Mouse (Mus musculus) neural tube, embryonic 13.5 days (tissue): ENCODE measurements around the gene Ncoa3. TPM values are rescaled to one million over a fixed set of nuclear protein-coding genes. Genes with fewer than 3 reads are reported as not detected.
"Not testable (repeated sequence)": the region's sequence is repeated elsewhere in the genome, so short reads cannot be mapped to it uniquely, and the experiment has no call there.

Source experiments
- ATAC-seq: fragments of 200-750 bp; cut with Nextera tagmentation; 2 replicates; pipeline ENCODE4 v1.8.0; 2017; ENCODE audit warnings: low read depth, mild to moderate bottlenecking, moderate TSS enrichment, moderate library complexity
- H3K27ac ChIP-seq: fragments of 300-500 bp; sonication (generic); replicated peaks from 2 replicates; pipeline ENCODE4 v1.5.1; 2015; ENCODE audit warnings: moderate library complexity, mild to moderate bottlenecking, inconsistent platforms
- H3K27me3 ChIP-seq: fragments of 300-500 bp; sonication (generic); 2 replicates; pipeline ENCODE4 v1.6.1; 2015; ENCODE audit warnings: mild to moderate bottlenecking, inconsistent platforms
- H3K36me3 ChIP-seq: fragments of 300-500 bp; sonication (generic); 2 replicates; pipeline ENCODE4 v1.6.1; 2015; ENCODE audit warnings: mild to moderate bottlenecking, inconsistent platforms
- H3K4me1 ChIP-seq: fragments of 300-500 bp; sonication (generic); replicated peaks from 2 replicates; pipeline ENCODE4 v1.6.1; 2015; ENCODE audit warnings: inconsistent platforms
- H3K4me2 ChIP-seq: fragments of 300-500 bp; sonication (generic); 2 replicates; pipeline ENCODE4 v1.6.1; 2015; ENCODE audit warnings: inconsistent platforms, mild to moderate bottlenecking, moderate library complexity
- H3K4me3 ChIP-seq: fragments of 300-500 bp; sonication (generic); 2 replicates; pipeline ENCODE4 v1.5.1; 2015; ENCODE audit warnings: mild to moderate bottlenecking, inconsistent platforms
- H3K9ac ChIP-seq: fragments of 300-500 bp; sonication (generic); 2 replicates; pipeline ENCODE4 v1.6.1; 2015; ENCODE audit warnings: moderate library complexity, mild to moderate bottlenecking, inconsistent platforms
- H3K9me3 ChIP-seq: fragments of 300-500 bp; sonication (generic); 2 replicates; pipeline ENCODE4 v1.6.1; 2016; ENCODE audit warnings: inconsistent platforms
- WGBS: fragments of 180-500 bp; shearing (Covaris S2); methylation state at CpG from one replicate; pipeline ENCODE4 v1.1.7; 2015; 5-methylcytosine and 5-hydroxymethylcytosine counted together
- polyA plus RNA-seq: library from polyadenylated mRNA; unstranded; fragments of >200 nt; fragmentation: Nextera tagmentation; extraction: Ambion mirVana; gene quantifications from 2 replicates; pipeline ENCODE4 v1.2.1, GENCODE M21; 2015

Gene Ncoa3
- polyA plus RNA-seq, result 12.6 and 14.9 TPM in 2 replicates

DNA sequence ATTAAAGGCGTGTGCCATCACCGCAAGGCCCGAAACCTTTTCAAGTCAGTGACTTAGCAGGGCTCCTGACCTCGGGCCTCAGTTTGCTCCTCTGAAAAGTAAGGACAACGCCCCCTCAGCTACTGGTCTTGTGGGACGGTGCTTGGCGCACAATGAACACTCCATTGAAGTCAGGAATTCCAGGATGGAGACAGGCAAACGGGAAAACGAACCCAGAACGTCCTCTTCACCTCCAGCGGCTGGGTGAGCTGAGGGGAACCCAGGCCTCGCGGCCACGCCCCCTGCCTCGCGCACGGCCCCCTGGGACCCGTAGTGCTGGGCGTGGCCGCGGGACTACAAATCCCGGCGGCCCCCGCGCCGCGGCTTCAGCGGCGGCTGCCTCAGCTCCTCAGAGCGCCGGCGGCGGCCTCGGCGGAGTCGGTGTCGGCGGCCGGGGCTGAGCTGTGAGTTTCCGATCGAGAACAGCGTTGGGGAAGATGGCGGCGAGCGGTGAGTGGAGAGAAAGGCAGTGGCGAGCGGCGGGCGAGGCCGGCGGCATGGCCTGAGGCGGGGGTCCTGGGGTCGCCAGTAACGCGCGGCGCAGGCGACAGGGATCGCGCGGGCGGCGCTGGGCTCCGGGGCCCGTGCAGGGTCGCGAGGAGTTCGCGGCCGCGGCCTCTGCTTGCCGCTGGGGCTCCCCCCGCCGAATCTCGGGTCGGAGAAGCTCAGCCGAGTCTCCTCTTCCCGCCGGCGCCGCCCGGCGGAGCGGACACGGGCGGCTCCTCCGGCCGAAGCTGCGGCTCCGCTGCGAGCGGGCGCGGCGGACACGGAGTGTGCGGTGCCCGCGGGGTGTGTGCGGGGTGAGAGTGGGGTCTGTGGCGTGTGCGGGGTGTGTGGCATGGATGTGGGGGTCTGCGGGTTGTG lies at the start of gene Ncoa3:
Ncoa3 (plus strand) TSS at position 367 of the 903 bp plus-strand sequence.
- Histone ChIP-seq H3K4me2 (peak within 1 kb of the TSS; percentile 91), H3K27me3 (no peaks in the 10 kb centered on the region), H3K9me3 (no peaks in the 10 kb centered on the region), H3K27ac (peak within 1 kb of the TSS; percentile 90), H3K9ac (peak within 1 kb of the TSS; percentile 93), H3K4me3 (peak within 1 kb of the TSS; percentile 93), H3K36me3 (no peaks in the 10 kb centered on the region), H3K4me1 (peaks cover 20% of the 10 kb centered on the region)
- 2% methylated on average over 94 of the region's 103 CpGs for WGBS
- ATAC-seq, result peak; percentile 91

GRCm38 (mm10) chr2:165943113-165943512 lies 49.3 kb upstream of the Ncoa3 start:
- Histone ChIP-seq H3K27ac (no peak overlapping the region), H3K9me3 (no peaks in the 10 kb centered on the region), H3K4me2 (no peak overlapping the region), H3K36me3 (no peaks in the 10 kb centered on the region), H3K27me3 (no peaks in the 10 kb centered on the region), H3K9ac (no peak overlapping the region), H3K4me3 (no peak overlapping the region), H3K4me1 (no peaks in the 10 kb centered on the region; the same call in 1 of the 2 replicates)
- WGBS, result 93% methylated on average over 2 of the region's 2 CpGs
- no peak for ATAC-seq

DNA sequence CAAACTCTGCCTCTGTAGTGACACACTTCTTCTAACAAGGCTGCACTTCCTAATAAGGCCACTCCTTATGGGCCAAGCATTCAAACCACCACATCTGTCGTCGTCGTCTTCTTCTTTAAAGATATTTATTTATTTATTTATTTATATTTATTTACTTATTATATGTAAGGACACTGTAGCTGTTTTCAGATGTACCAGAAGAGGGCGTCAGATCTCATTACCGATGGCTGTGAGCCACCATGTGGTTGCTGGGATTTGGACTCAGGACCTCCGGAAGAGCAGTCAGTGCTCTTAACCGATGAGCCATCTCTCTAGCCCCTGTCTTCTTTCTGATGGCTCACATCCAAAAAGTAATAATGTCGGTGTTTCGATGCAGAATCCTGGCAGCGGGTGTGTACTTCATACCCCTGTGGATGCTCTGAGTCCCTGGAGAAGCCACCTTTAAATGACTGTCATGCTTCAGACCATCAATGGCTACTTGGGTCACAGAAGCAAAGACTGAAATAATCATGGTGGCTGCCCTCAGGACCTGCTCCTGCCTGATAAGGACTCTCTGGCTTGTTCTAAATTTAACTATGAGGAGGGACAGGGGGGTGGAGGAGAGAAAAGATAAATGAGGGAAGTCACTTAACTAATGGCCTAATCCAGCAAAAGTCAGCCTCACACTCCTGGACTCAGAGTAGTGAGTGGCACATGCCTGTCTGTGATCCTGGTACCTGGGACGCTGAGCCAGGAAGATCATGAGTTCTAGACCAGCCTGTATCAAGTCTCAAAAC lies 47.7 kb upstream of the Ncoa3 start:
- ATAC-seq, result no peak
- Histone ChIP-seq H3K4me2 (no peak overlapping the region), H3K9ac (no peak overlapping the region), H3K9me3 (no peaks in the 10 kb centered on the region), H3K27ac (no peak overlapping the region), H3K27me3 (no peaks in the 10 kb centered on the region), H3K4me3 (no peak overlapping the region), H3K36me3 (no peaks in the 10 kb centered on the region), H3K4me1 (no peaks in the 10 kb centered on the region; the same call in 1 of the 2 replicates)
- WGBS, result 77% methylated on average over 11 of the region's 11 CpGs

GRCm38 (mm10) chr2:165946046-165946564 lies 46.3 kb upstream of the Ncoa3 start:
- Histone ChIP-seq H3K36me3 (no peaks in the 10 kb centered on the region), H3K4me3 (no peak overlapping the region), H3K9ac (no peak overlapping the region), H3K27me3 (no peaks in the 10 kb centered on the region), H3K9me3 (no peaks in the 10 kb centered on the region), H3K4me2 (no peak overlapping the region), H3K27ac (no peak overlapping the region), H3K4me1 (no peaks in the 10 kb centered on the region; the same call in 1 of the 2 replicates)
- ATAC-seq, result no peak
- WGBS, result 91% methylated on average over 1 of the region's 1 CpGs

GRCm38 (mm10) chr2:165948007-165948406 lies 44.4 kb upstream of the Ncoa3 start:
- 43% methylated on average over 1 of the region's 1 CpGs for WGBS
- no peaks in the 10 kb centered on the region for H3K9me3 ChIP-seq
- no peaks in the 10 kb centered on the region for H3K27me3 ChIP-seq
- no peak overlapping the region for H3K9ac ChIP-seq
- H3K27ac ChIP-seq, result no peak overlapping the region
- no peaks in the 10 kb centered on the region; the same call in 1 of the 2 replicates for H3K4me1 ChIP-seq
- no peak for ATAC-seq
- no peak overlapping the region for H3K4me2 ChIP-seq
- no peaks in the 10 kb centered on the region for H3K36me3 ChIP-seq
- no peak overlapping the region for H3K4me3 ChIP-seq

GRCm38 (mm10) chr2:165948785-165949184 lies 43.7 kb upstream of the Ncoa3 start:
- H3K4me2 ChIP-seq, H3K27me3 ChIP-seq, H3K36me3 ChIP-seq, H3K4me1 ChIP-seq, H3K4me3 ChIP-seq, ATAC-seq, H3K27ac ChIP-seq, H3K9ac ChIP-seq, H3K9me3 ChIP-seq: not testable (repeated sequence)
- WGBS, result 73% methylated on average over 1 of the region's 1 CpGs

DNA sequence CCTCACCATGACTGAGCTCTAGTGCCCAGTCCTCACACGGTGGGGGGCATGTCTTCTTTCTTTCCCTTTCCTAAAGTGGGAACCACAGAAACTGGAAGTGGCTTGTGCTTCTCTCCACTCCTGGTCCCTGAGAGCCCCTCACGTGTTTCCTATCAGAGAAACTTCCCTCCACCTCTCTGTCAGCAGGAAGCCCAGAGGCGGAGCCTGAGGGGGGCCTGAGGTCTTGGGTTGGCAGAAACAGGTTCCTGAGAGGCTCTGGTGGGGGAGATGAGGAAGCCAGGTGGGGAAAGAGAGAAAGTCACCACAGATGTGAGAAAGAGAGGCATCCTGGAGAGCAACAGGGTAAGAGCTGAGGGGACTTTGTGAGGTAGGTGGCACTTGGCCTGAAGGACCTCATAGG lies 42.7 kb upstream of the Ncoa3 start:
- Histone ChIP-seq H3K4me3 (no peak overlapping the region), H3K4me2 (no peak overlapping the region), H3K36me3 (no peaks in the 10 kb centered on the region), H3K27ac (no peak overlapping the region), H3K4me1 (no peaks in the 10 kb centered on the region; the same call in 1 of the 2 replicates), H3K9ac (no peak overlapping the region), H3K27me3 (no peaks in the 10 kb centered on the region), H3K9me3 (no peaks in the 10 kb centered on the region)
- 57% methylated on average over 3 of the region's 3 CpGs for WGBS
- no peak for ATAC-seq

GRCm38 (mm10) chr2:165951432-165952068 lies 40.9 kb upstream of the Ncoa3 start:
- no peaks in the 10 kb centered on the region for H3K27me3 ChIP-seq
- no peak for ATAC-seq
- H3K27ac ChIP-seq, result no peak overlapping the region
- H3K9me3 ChIP-seq, result no peaks in the 10 kb centered on the region
- WGBS, result 71% methylated on average over 12 of the region's 12 CpGs
- no peaks in the 10 kb centered on the region for H3K36me3 ChIP-seq
- H3K4me3 ChIP-seq, result no peak overlapping the region
- H3K4me2 ChIP-seq, result no peak overlapping the region
- no peaks in the 10 kb centered on the region; the same call in 1 of the 2 replicates for H3K4me1 ChIP-seq
- no peak overlapping the region for H3K9ac ChIP-seq

DNA sequence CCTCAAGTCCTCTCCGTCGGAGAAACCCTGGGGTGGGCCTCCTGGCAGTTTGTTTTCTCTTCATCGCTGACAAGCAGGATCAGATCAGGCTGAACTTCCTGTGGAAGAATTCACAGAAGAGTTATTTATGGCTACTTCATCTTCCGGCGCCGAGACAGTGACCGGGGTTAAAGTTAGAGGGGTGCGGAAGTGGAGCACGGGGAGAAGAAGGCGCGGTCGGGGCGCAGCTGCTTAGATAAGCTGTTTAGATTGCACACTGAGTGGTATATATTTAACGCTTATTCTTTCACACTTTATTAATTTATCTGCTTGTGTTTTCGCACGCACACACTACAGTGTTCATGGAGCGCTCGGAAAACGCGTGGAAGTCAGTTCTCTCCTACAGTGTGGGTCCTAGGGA lies 37.6 kb upstream of the Ncoa3 start:
- no peaks in the 10 kb centered on the region for H3K9me3 ChIP-seq

DNA sequence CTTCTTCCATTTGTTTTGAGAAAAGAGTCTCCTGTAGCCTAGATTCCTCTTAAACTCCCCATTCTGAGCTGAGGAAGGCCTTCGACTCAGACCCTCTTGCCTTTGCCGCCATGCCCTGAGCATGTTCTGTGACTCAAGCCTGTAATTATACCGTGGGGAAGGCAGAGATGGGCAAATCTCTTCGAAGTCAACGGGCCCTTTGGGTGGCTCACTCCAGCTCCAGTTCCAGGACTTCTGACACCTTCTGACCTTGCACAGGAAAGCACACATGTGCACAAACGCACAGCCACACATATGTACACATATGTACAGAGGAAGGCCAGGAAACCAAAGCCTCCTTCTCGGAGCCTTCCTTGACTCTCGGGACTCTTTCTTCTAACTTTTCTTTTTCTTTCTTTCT lies 37.0 kb upstream of the Ncoa3 start:
- no peak for ATAC-seq
- Histone ChIP-seq H3K36me3 (no peaks in the 10 kb centered on the region), H3K27me3 (no peaks in the 10 kb centered on the region), H3K27ac (no peak overlapping the region), H3K4me1 (no peaks in the 10 kb centered on the region), H3K9me3 (no peaks in the 10 kb centered on the region), H3K9ac (no peak overlapping the region), H3K4me2 (no peak overlapping the region), H3K4me3 (no peak overlapping the region)
- 79% methylated on average over 8 of the region's 8 CpGs for WGBS

More for the DNA sequence above, 37.6 kb upstream of the Ncoa3 start:
- no peak overlapping the region for H3K4me2 ChIP-seq
- WGBS, result 72% methylated on average over 20 of the region's 20 CpGs
- H3K27ac ChIP-seq, result no peak overlapping the region
- H3K4me3 ChIP-seq, result no peak overlapping the region
- no peaks in the 10 kb centered on the region for H3K4me1 ChIP-seq
- no peaks in the 10 kb centered on the region for H3K36me3 ChIP-seq
- ATAC-seq, result no peak
- H3K9ac ChIP-seq, result no peak overlapping the region
- H3K27me3 ChIP-seq, result no peaks in the 10 kb centered on the region

- no peaks in the 10 kb centered on the region for H3K4me1 ChIP-seq
- H3K4me2 ChIP-seq, result no peak overlapping the region
- no peaks in the 10 kb centered on the region for H3K27me3 ChIP-seq
- no peak for ATAC-seq
- H3K36me3 ChIP-seq, result no peaks in the 10 kb centered on the region
- H3K4me3 ChIP-seq, result no peak overlapping the region
- no peak overlapping the region for H3K27ac ChIP-seq
- no peaks in the 10 kb centered on the region for H3K9me3 ChIP-seq
- H3K9ac ChIP-seq, result no peak overlapping the region
- 88% methylated on average over 7 of the region's 7 CpGs for WGBS
Observed at GRCm38 (mm10) chr2:165956096-165956740, 36.2 kb upstream of the Ncoa3 start.
